Mouse (Mus musculus) activated CD4-positive, CD25-positive, alpha-beta regulatory T cell (primary cell): ENCODE results near the gene 4930455H04Rik. TPM values are rescaled to one million over a fixed set of nuclear protein-coding genes. Genes with fewer than 3 reads are reported as not detected.

ENCODE experiments used
- polyA plus RNA-seq, 2 experiments: library from polyadenylated mRNA; unstranded; fragments of 100-300 nt; shearing (Covaris generic); gene quantifications; one replicate each; pipeline ENCODE4 v1.2.1; 2017

4930455H04Rik gene
- polyA plus RNA-seq: not detected

GRCm38 (mm10) chr3:116967967-116968366, at the start of gene 4930455H04Rik:
Gene 4930455H04Rik (plus strand): TSS chr3:116968267.

GRCm38 (mm10) chr3:116968540-116968997, 502 bp downstream of the 4930455H04Rik start, which contains the start of gene Palmd:
Gene Palmd (minus strand): TSS chr3:116968987.

Other genes with a start within 250 kb of the 4930455H04Rik start
- 1 to 10 TPM; 3.6 to 6.1 TPM for gene Agl, start 160.1 kb upstream of the 4930455H04Rik start, polyA plus RNA-seq
- 10 to 100 TPM; 20.1 to 25.4 TPM for gene Frrs1, start 108.8 kb upstream of the 4930455H04Rik start, polyA plus RNA-seq
- under 1 TPM in 1 of 2 experiments, not detected in 1; 0.41 TPM for gene Palmd, start 720 bp downstream of the 4930455H04Rik start, polyA plus RNA-seq